Comparison of ENCODE assay signal across 21 mouse cellular contexts in the genomic region with DNA sequence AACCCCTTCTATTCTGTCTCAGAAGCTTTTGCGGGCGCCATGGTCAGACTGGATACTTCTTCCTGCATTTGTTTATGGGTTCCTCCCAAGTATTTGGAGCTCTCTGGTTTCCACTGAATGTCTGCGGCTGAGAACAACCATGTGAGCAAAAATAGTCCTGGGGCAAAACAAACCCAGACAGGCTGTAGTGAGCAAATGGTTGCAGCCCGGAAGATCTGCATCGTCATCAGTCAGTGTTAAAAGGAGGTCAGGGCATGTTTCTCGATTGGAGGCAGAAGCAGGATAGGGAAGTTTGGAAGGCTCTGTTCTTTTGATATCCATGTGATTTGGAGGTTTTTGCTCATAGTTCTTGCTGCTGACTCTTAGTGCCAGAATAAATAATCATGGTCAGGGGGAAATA.
DNase-seq lines count a peak whose midpoint lies in the region; ATAC-seq lines count a peak whose summit lies in the region.
"Had no signal": no experiment of that assay in that cellular context is flagged by ENCODE, and none has a peak within 500 bp of the region (broad histone marks: within the 10 kb centered on the region; RNA-seq: fewer than 3 reads in every experiment).

No protein-coding gene starts in this region.

- no peaks in the 10 kb centered on the region for H3K4me1 ChIP-seq in heart, embryonic 10.5 days
- no peaks in the 10 kb centered on the region for H3K4me1 ChIP-seq in kidney, embryonic 14.5 days (ENCODE audit: control insufficient read depth, insufficient read depth, low read length)
- H3K4me1 ChIP-seq: hindbrain, embryonic 15.5 days; intestine, embryonic 15.5 days; midbrain, embryonic 12.5 days had no signal

- WGBS in heart, embryonic 10.5 days = 53% methylated on average over 6 of the region's 6 CpGs
- 31% methylated on average over 6 of the region's 6 CpGs for WGBS in kidney, embryonic 14.5 days

- peak; percentile 97 for DNase-seq in heart, adult 11 months
- no peak for DNase-seq in heart, embryonic 10.5 days (ENCODE audit: low spot score)
- DNase-seq in kidney, adult 9 months = peak; percentile 3
- DNase-seq in 3T3-L1 (ENCODE audit: low read depth, low spot score) (peak; percentile 13), adipocyte (ENCODE audit: low spot score) (no peak)
- DNase-seq in brain, adult 2 months (ENCODE audit: low read depth, low spot score) = peak; percentile 8
- DNase-seq: adrenal gland, postnatal 14 days; cerebellum, adult 11 months; cerebellum, postnatal 25 days; forebrain, postnatal 0 days; gastrocnemius, postnatal 10 days; left cerebral cortex, postnatal 4 days; liver; lung, adult 2 months; thymus, postnatal 25 days had no signal

- H3K27ac ChIP-seq in heart, embryonic 10.5 days = no peak overlapping the region
- H3K27ac ChIP-seq in kidney, embryonic 14.5 days (ENCODE audit: low read depth, low read length) = no peak overlapping the region
- H3K27ac ChIP-seq: embryonic facial prominence, embryonic 12.5 days; heart, adult 2 months; hindbrain, embryonic 15.5 days; intestine, embryonic 15.5 days; midbrain, embryonic 12.5 days had no signal

- no peak for ATAC-seq in kidney, embryonic 14.5 days (ENCODE audit: low FRiP score, low TSS enrichment)
- ATAC-seq: forebrain, postnatal 0 days; intestine, embryonic 15.5 days had no signal

- H3K4me2 ChIP-seq in kidney, embryonic 14.5 days (replicated peaks; ENCODE audit: low read depth, low read length) = no peak overlapping the region
- H3K4me2 ChIP-seq: embryonic facial prominence, embryonic 12.5 days; hindbrain, embryonic 15.5 days; intestine, embryonic 15.5 days; midbrain, embryonic 12.5 days had no signal

- no peaks in the 10 kb centered on the region for H3K9me3 ChIP-seq in heart, embryonic 10.5 days
- no peaks in the 10 kb centered on the region for H3K9me3 ChIP-seq in kidney, embryonic 14.5 days (ENCODE audit: control insufficient read depth, low read length)
- H3K9me3 ChIP-seq: embryonic facial prominence, embryonic 12.5 days; hindbrain, embryonic 15.5 days; intestine, embryonic 15.5 days; midbrain, embryonic 12.5 days had no signal

- no peaks in the 10 kb centered on the region for H3K27me3 ChIP-seq in heart, embryonic 10.5 days (ENCODE audit: insufficient read depth, poor library complexity, severe bottlenecking)
- H3K27me3 ChIP-seq in kidney, embryonic 14.5 days (ENCODE audit: control insufficient read depth, insufficient read depth, low read length) = no peaks in the 10 kb centered on the region
- H3K27me3 ChIP-seq: embryonic facial prominence, embryonic 12.5 days; hindbrain, embryonic 15.5 days; intestine, embryonic 15.5 days; midbrain, embryonic 12.5 days had no signal

- no peaks in the 10 kb centered on the region for H3K36me3 ChIP-seq in heart, embryonic 10.5 days
- H3K36me3 ChIP-seq in kidney, embryonic 14.5 days (ENCODE audit: control insufficient read depth, insufficient read depth, low read length) = no peaks in the 10 kb centered on the region
- H3K36me3 ChIP-seq: embryonic facial prominence, embryonic 12.5 days; hindbrain, embryonic 15.5 days; intestine, embryonic 15.5 days; midbrain, embryonic 12.5 days had no signal

- no peak overlapping the region for H3K4me3 ChIP-seq in heart, embryonic 10.5 days
- no peak overlapping the region for H3K4me3 ChIP-seq in kidney, embryonic 14.5 days (ENCODE audit: low read length)
- H3K4me3 ChIP-seq: embryonic facial prominence, embryonic 12.5 days; heart, adult 2 months; hindbrain, embryonic 15.5 days; intestine, embryonic 15.5 days; midbrain, embryonic 12.5 days had no signal

- no peak overlapping the region for H3K9ac ChIP-seq in kidney, embryonic 14.5 days (ENCODE audit: low read depth, low read length)
- H3K9ac ChIP-seq: embryonic facial prominence, embryonic 12.5 days; forebrain, postnatal 0 days; hindbrain, embryonic 15.5 days; intestine, embryonic 15.5 days; midbrain, embryonic 12.5 days had no signal

Comparison
In these comparisons a context has a peak if more than half of its experiments do, and no peak if none do; other contexts are left out.
1. DNase-seq: peak in heart, adult 11 months (single experiment), kidney, adult 9 months (single experiment), 3T3-L1 (single experiment) and brain, adult 2 months (single experiment); none in heart, embryonic 10.5 days (single experiment) and adipocyte (single experiment).